Mouse (Mus musculus) limb, embryonic 11.5 days (tissue): Measurements from ENCODE around the gene Erg. TPM values are rescaled to one million over a fixed set of nuclear protein-coding genes. Genes with fewer than 3 reads are reported as not detected.

Source experiments
- ATAC-seq: fragments of 200-750 bp; cut with Nextera tagmentation; 2 replicates; pipeline ENCODE4 v1.8.0; 2017; ENCODE audit warnings: low read depth; ENCODE audit not compliant: insufficient number of reproducible peaks, low FRiP score, low TSS enrichment
- DNase-seq: peaks from one replicate; pipeline ENCODE4 v3.0.0-alpha.2; 2015; ENCODE audit warnings: low spot score
- H3K27ac ChIP-seq: fragments of 300-500 bp; sonication (generic); replicated peaks from 2 replicates; pipeline ENCODE4 v1.5.1; 2014; ENCODE audit warnings: low read depth, mild to moderate bottlenecking, low read length
- H3K27me3 ChIP-seq: fragments of 300-500 bp; sonication (generic); 2 replicates; pipeline ENCODE4 v1.6.1; 2014; ENCODE audit warnings: mild to moderate bottlenecking, low read length, mixed read lengths; ENCODE audit not compliant: control insufficient read depth, insufficient read depth
- H3K36me3 ChIP-seq: fragments of 300-500 bp; sonication (generic); 2 replicates; pipeline ENCODE4 v1.6.1; 2014; ENCODE audit warnings: mild to moderate bottlenecking, low read length, moderate library complexity, mixed read lengths; ENCODE audit not compliant: control insufficient read depth, insufficient read depth
- H3K4me1 ChIP-seq: fragments of 300-500 bp; sonication (generic); 2 replicates; pipeline ENCODE4 v1.6.1; 2014; ENCODE audit warnings: low read length, mixed read lengths; ENCODE audit not compliant: control insufficient read depth, insufficient read depth
- H3K4me2 ChIP-seq: fragments of 300-500 bp; sonication (generic); 2 replicates; pipeline ENCODE4 v1.6.1; 2014; ENCODE audit warnings: low read depth, mild to moderate bottlenecking, moderate library complexity; ENCODE audit not compliant: severe bottlenecking
- H3K4me3 ChIP-seq: fragments of 300-500 bp; sonication (generic); 2 replicates; pipeline ENCODE4 v1.5.1; 2014; ENCODE audit warnings: low read depth, low read length
- H3K9ac ChIP-seq: fragments of 300-500 bp; sonication (generic); 2 replicates; pipeline ENCODE4 v1.6.1; 2014; ENCODE audit warnings: mild to moderate bottlenecking, low read length
- H3K9me3 ChIP-seq: fragments of 300-500 bp; sonication (generic); 2 replicates; pipeline ENCODE4 v1.6.1; 2016; ENCODE audit warnings: low read length; ENCODE audit not compliant: control insufficient read depth
- WGBS: fragments of 180-500 bp; shearing (Covaris S2); extraction: QIAGEN DNeasy Blood & Tissue Kit; methylation state at CpG from one replicate; pipeline ENCODE4 v1.1.7; 2014; 5-methylcytosine and 5-hydroxymethylcytosine counted together
- polyA plus RNA-seq: library from polyadenylated mRNA; unstranded; fragments of >200 nt; fragmentation: Nextera tagmentation; extraction: Ambion mirVana; gene quantifications from 2 replicates; pipeline ENCODE4 v1.2.1, GENCODE M21; 2014

Gene Erg
- polyA plus RNA-seq, 1 experiment from 2014 or later, result 5.1 TPM

GRCm38 (mm10) chr16:95366989-95367765 is 219.2 kb downstream of the Erg start:
- no peak overlapping the region for H3K4me3 ChIP-seq
- H3K27me3 ChIP-seq, result no peaks in the 10 kb centered on the region
- no peaks in the 10 kb centered on the region for H3K4me1 ChIP-seq
- WGBS, result 83% methylated on average over 19 of the region's 19 CpGs
- no peak overlapping the region for H3K9ac ChIP-seq
- H3K36me3 ChIP-seq, result no peaks in the 10 kb centered on the region
- no peak overlapping the region for H3K4me2 ChIP-seq
- ATAC-seq (no peak), DNase-seq (no peak)
- no peaks in the 10 kb centered on the region for H3K9me3 ChIP-seq
- no peak overlapping the region for H3K27ac ChIP-seq

GRCm38 (mm10) chr16:95365214-95365613 is 221.2 kb downstream of the Erg start:
- 90% methylated on average over 5 of the region's 5 CpGs for WGBS
- Histone ChIP-seq H3K27ac (no peak overlapping the region), H3K4me3 (no peak overlapping the region), H3K9ac (0 out of 2 replicates have a peak overlapping the region, but pooled peaks have one; percentile 7), H3K36me3 (no peaks in the 10 kb centered on the region), H3K9me3 (no peaks in the 10 kb centered on the region), H3K4me1 (no peaks in the 10 kb centered on the region), H3K27me3 (no peaks in the 10 kb centered on the region), H3K4me2 (no peak overlapping the region)
- DNase-seq (no peak), ATAC-seq (no peak)

GRCm38 (mm10) chr16:95363632-95364465 is 222.5 kb downstream of the Erg start:
- H3K27me3 ChIP-seq, result no peaks in the 10 kb centered on the region
- no peak for ATAC-seq
- no peaks in the 10 kb centered on the region for H3K9me3 ChIP-seq
- no peak overlapping the region for H3K4me2 ChIP-seq
- H3K4me3 ChIP-seq, result no peak overlapping the region
- no peak overlapping the region for H3K27ac ChIP-seq
- 90% methylated on average over 18 of the region's 18 CpGs for WGBS
- H3K36me3 ChIP-seq, result no peaks in the 10 kb centered on the region
- H3K4me1 ChIP-seq, result no peaks in the 10 kb centered on the region
- no peak for DNase-seq
- H3K9ac ChIP-seq, result no peak overlapping the region

- no peak for DNase-seq
- no peaks in the 10 kb centered on the region for H3K36me3 ChIP-seq
- H3K9ac ChIP-seq, result no peak overlapping the region
- 93% methylated on average over 7 of the region's 7 CpGs for WGBS
- no peak overlapping the region for H3K4me3 ChIP-seq
- ATAC-seq, result no peak
- no peaks in the 10 kb centered on the region for H3K9me3 ChIP-seq
- no peaks in the 10 kb centered on the region for H3K27me3 ChIP-seq
- H3K27ac ChIP-seq, result no peak overlapping the region
- no peaks in the 10 kb centered on the region for H3K4me1 ChIP-seq
- no peak overlapping the region for H3K4me2 ChIP-seq
Observed at GRCm38 (mm10) chr16:95361950-95362349, 224.4 kb downstream of the Erg start.

GRCm38 (mm10) chr16:95360940-95361489 is 225.4 kb downstream of the Erg start:
- WGBS, result 90% methylated on average over 18 of the region's 18 CpGs

GRCm38 (mm10) chr16:95360214-95360850 is 226.1 kb downstream of the Erg start:
- no peaks in the 10 kb centered on the region for H3K9me3 ChIP-seq

More at GRCm38 (mm10) chr16:95360940-95361489, 225.4 kb downstream of the Erg start:
- no peaks in the 10 kb centered on the region for H3K36me3 ChIP-seq
- DNase-seq (no peak), ATAC-seq (no peak)
- no peaks in the 10 kb centered on the region for H3K9me3 ChIP-seq
- no peaks in the 10 kb centered on the region for H3K4me1 ChIP-seq
- no peak overlapping the region for H3K4me2 ChIP-seq
- no peak overlapping the region for H3K27ac ChIP-seq
- H3K9ac ChIP-seq, result no peak overlapping the region
- no peak overlapping the region for H3K4me3 ChIP-seq
- no peaks in the 10 kb centered on the region for H3K27me3 ChIP-seq

GRCm38 (mm10) chr16:95356962-95357955 is 229.1 kb downstream of the Erg start:
- H3K9ac ChIP-seq, result no peak overlapping the region
- H3K9me3 ChIP-seq, result no peaks in the 10 kb centered on the region
- no peak overlapping the region for H3K4me2 ChIP-seq
- WGBS, result 75% methylated on average over 12 of the region's 12 CpGs
- no peak overlapping the region for H3K4me3 ChIP-seq
- no peaks in the 10 kb centered on the region for H3K4me1 ChIP-seq
- DNase-seq (no peak), ATAC-seq (0 out of 2 replicates have a peak, but pooled peaks have one; percentile 31)
- H3K27ac ChIP-seq, result no peak overlapping the region
- H3K36me3 ChIP-seq, result no peaks in the 10 kb centered on the region
- no peaks in the 10 kb centered on the region for H3K27me3 ChIP-seq

More at GRCm38 (mm10) chr16:95360214-95360850, 226.1 kb downstream of the Erg start:
- no peak for ATAC-seq
- 91% methylated on average over 8 of the region's 8 CpGs for WGBS
- Histone ChIP-seq H3K9ac (no peak overlapping the region), H3K4me1 (no peaks in the 10 kb centered on the region), H3K4me2 (no peak overlapping the region), H3K4me3 (no peak overlapping the region), H3K27me3 (no peaks in the 10 kb centered on the region), H3K27ac (no peak overlapping the region), H3K36me3 (no peaks in the 10 kb centered on the region)
- DNase-seq, result no peak
